Mouse (Mus musculus) limb, embryonic 12.5 days (tissue): ENCODE data around the gene Dnaaf3. TPM values are rescaled to one million over a fixed set of nuclear protein-coding genes. Genes with fewer than 3 reads are reported as not detected.
"Not testable (repeated sequence)": the region's sequence is repeated elsewhere in the genome, so short reads cannot be mapped to it uniquely, and the experiment has no call there.

ENCODE experiments used
- ATAC-seq: fragments of 200-750 bp; cut with Nextera tagmentation; 2 replicates; pipeline ENCODE4 v1.8.0; 2017; ENCODE audit warnings: low read depth, moderate TSS enrichment; ENCODE audit not compliant: insufficient number of reproducible peaks, insufficient read depth, low FRiP score, low TSS enrichment
- H3K27ac ChIP-seq: fragments of 300-500 bp; sonication (generic); 2 replicates; pipeline ENCODE4 v1.5.1; 2016; ENCODE audit warnings: mild to moderate bottlenecking, moderate library complexity
- H3K27me3 ChIP-seq: fragments of 300-500 bp; sonication (generic); 2 replicates; pipeline ENCODE4 v1.6.1; 2016; ENCODE audit warnings: mild to moderate bottlenecking, moderate library complexity
- H3K36me3 ChIP-seq: fragments of 300-500 bp; sonication (generic); 2 replicates; pipeline ENCODE4 v1.6.1; 2016; ENCODE audit warnings: mild to moderate bottlenecking, moderate library complexity
- H3K4me1 ChIP-seq: fragments of 300-500 bp; sonication (generic); replicated peaks from 2 replicates; pipeline ENCODE4 v1.6.1; 2016
- H3K4me2 ChIP-seq: fragments of 300-500 bp; sonication (generic); 2 replicates; pipeline ENCODE4 v1.6.1; 2016; ENCODE audit warnings: mild to moderate bottlenecking, moderate library complexity
- H3K4me3 ChIP-seq: fragments of 300-500 bp; sonication (generic); replicated peaks from 2 replicates; pipeline ENCODE4 v1.5.1; 2016; ENCODE audit warnings: mild to moderate bottlenecking
- H3K9ac ChIP-seq: fragments of 300-500 bp; sonication (generic); replicated peaks from 2 replicates; pipeline ENCODE4 v1.6.1; 2016; ENCODE audit warnings: mild to moderate bottlenecking, moderate library complexity
- H3K9me3 ChIP-seq: fragments of 300-500 bp; sonication (generic); 2 replicates; pipeline ENCODE4 v1.6.1; 2016; ENCODE audit warnings: mild to moderate bottlenecking, moderate library complexity
- WGBS: fragments of 180-500 bp; shearing (Covaris S2); methylation state at CpG from one replicate; pipeline ENCODE4 v1.1.7; 2016; 5-methylcytosine and 5-hydroxymethylcytosine counted together
- polyA plus RNA-seq: library from polyadenylated mRNA; unstranded; fragments of >200 nt; fragmentation: Nextera tagmentation; extraction: Ambion mirVana; gene quantifications from 2 replicates; pipeline ENCODE4 v1.2.1, GENCODE M21; 2016

Dnaaf3 gene
- polyA plus RNA-seq, 1 experiment from 2014 or later, result 3.7 TPM

GRCm38 (mm10) chr7:4541344-4541743 is 9.1 kb upstream of the Dnaaf3 start:
- WGBS, result 63% methylated on average over 5 of the region's 5 CpGs
- Histone ChIP-seq H3K9me3 (no peaks in the 10 kb centered on the region), H3K27ac (no peak overlapping the region), H3K27me3 (peaks cover 1% of the 10 kb centered on the region; the same call in 1 of the 2 replicates), H3K36me3 (no peaks in the 10 kb centered on the region), H3K4me3 (no peak overlapping the region), H3K4me2 (no peak overlapping the region), H3K9ac (no peak overlapping the region), H3K4me1 (peaks cover 2% of the 10 kb centered on the region)
- no peak for ATAC-seq

GRCm38 (mm10) chr7:4539019-4539418 is 6.8 kb upstream of the Dnaaf3 start:
- Histone ChIP-seq H3K27me3 (no peaks in the 10 kb centered on the region), H3K27ac (no peak overlapping the region)
- no peak for ATAC-seq

GRCm38 (mm10) chr7:4537181-4537580 is 4.9 kb upstream of the Dnaaf3 start:
- Histone ChIP-seq H3K36me3 (no peaks in the 10 kb centered on the region), H3K4me3 (no peak overlapping the region), H3K27ac (no peak overlapping the region), H3K9ac (no peak overlapping the region), H3K27me3 (no peaks in the 10 kb centered on the region), H3K9me3 (no peaks in the 10 kb centered on the region), H3K4me2 (no peak overlapping the region), H3K4me1 (0 out of 2 replicates have a peak, but pooled peaks cover under 1% of the 10 kb centered on the region)
- 54% methylated on average over 4 of the region's 4 CpGs for WGBS
- no peak for ATAC-seq

More at GRCm38 (mm10) chr7:4539019-4539418, 6.8 kb upstream of the Dnaaf3 start:
- Histone ChIP-seq H3K36me3 (no peaks in the 10 kb centered on the region), H3K9me3 (no peaks in the 10 kb centered on the region), H3K4me3 (no peak overlapping the region), H3K4me2 (no peak overlapping the region), H3K9ac (no peak overlapping the region), H3K4me1 (no peaks in the 10 kb centered on the region)
- 65% methylated on average over 2 of the region's 2 CpGs for WGBS

GRCm38 (mm10) chr7:4536369-4536768 is 4.1 kb upstream of the Dnaaf3 start:
- H3K27me3 ChIP-seq, result no peaks in the 10 kb centered on the region
- H3K9ac ChIP-seq, result no peak overlapping the region
- H3K4me1 ChIP-seq, result peaks cover 7% of the 10 kb centered on the region
- H3K4me2 ChIP-seq, result no peak overlapping the region
- no peak overlapping the region for H3K27ac ChIP-seq
- ATAC-seq, result no peak
- H3K36me3 ChIP-seq, result no peaks in the 10 kb centered on the region
- no peak overlapping the region for H3K4me3 ChIP-seq
- no peaks in the 10 kb centered on the region for H3K9me3 ChIP-seq
- WGBS, result 87% methylated on average over 4 of the region's 4 CpGs

GRCm38 (mm10) chr7:4530166-4530565 is 2.1 kb downstream of the Dnaaf3 start:
- not testable (repeated sequence) for H3K27me3 ChIP-seq, H3K9me3 ChIP-seq, ATAC-seq, H3K4me3 ChIP-seq, H3K9ac ChIP-seq, H3K27ac ChIP-seq, H3K4me2 ChIP-seq, H3K36me3 ChIP-seq
- 33% methylated on average over 8 of the region's 8 CpGs for WGBS
- peaks cover 21% of the 10 kb centered on the region for H3K4me1 ChIP-seq

GRCm38 (mm10) chr7:4527302-4527689 is 5.0 kb downstream of the Dnaaf3 start:
- peaks cover 7% of the 10 kb centered on the region; the same call in 1 of the 2 replicates for H3K27me3 ChIP-seq
- H3K4me2 ChIP-seq, result peak overlapping the region; percentile 58
- H3K4me3 ChIP-seq, result peak overlapping the region; percentile 36
- H3K4me1 ChIP-seq, result peaks cover 21% of the 10 kb centered on the region
- H3K27ac ChIP-seq, result no peak overlapping the region
- no peaks in the 10 kb centered on the region for H3K36me3 ChIP-seq
- no peaks in the 10 kb centered on the region for H3K9me3 ChIP-seq
- WGBS, result 42% methylated on average over 18 of the region's 18 CpGs
- no peak for ATAC-seq
- 0 out of 2 replicates have a peak overlapping the region, but pooled peaks have one; percentile 31 for H3K9ac ChIP-seq

- Histone ChIP-seq H3K9ac (peak overlapping the region; percentile 57; the same call in 1 of the 2 replicates), H3K4me1 (peaks cover 15% of the 10 kb centered on the region), H3K4me2 (peak overlapping the region; percentile 58), H3K4me3 (peak overlapping the region; percentile 36), H3K36me3 (no peaks in the 10 kb centered on the region), H3K9me3 (no peaks in the 10 kb centered on the region), H3K27me3 (peaks cover 14% of the 10 kb centered on the region), H3K27ac (peak overlapping the region; percentile 67; the same call in 1 of the 2 replicates)
- 31% methylated on average over 40 of the region's 40 CpGs for WGBS
- ATAC-seq, result peak; percentile 88
Measured at GRCm38 (mm10) chr7:4526341-4527301, 5.6 kb downstream of the Dnaaf3 start.

- not testable (repeated sequence) for H3K36me3 ChIP-seq, H3K27ac ChIP-seq, H3K9ac ChIP-seq, H3K4me3 ChIP-seq, ATAC-seq, H3K9me3 ChIP-seq, H3K4me2 ChIP-seq
- 71% methylated on average over 15 of the region's 15 CpGs for WGBS
- peaks cover 26% of the 10 kb centered on the region for H3K27me3 ChIP-seq
- H3K4me1 ChIP-seq, result peaks cover 21% of the 10 kb centered on the region
Measured at GRCm38 (mm10) chr7:4524212-4524922, 7.9 kb downstream of the Dnaaf3 start, which contains the start of gene Tnni3. TSS of gene Tnni3 (minus strand) at chr7:4524229.

- H3K4me1 ChIP-seq, result peaks cover 21% of the 10 kb centered on the region
Measured at GRCm38 (mm10) chr7:4523205-4524130, 8.8 kb downstream of the Dnaaf3 start.

GRCm38 (mm10) chr7:4522292-4522691 is 10.0 kb downstream of the Dnaaf3 start:
- H3K27me3 ChIP-seq, result peaks cover 22% of the 10 kb centered on the region
- WGBS, result 77% methylated on average over 6 of the region's 6 CpGs
- no peak overlapping the region for H3K4me2 ChIP-seq
- H3K27ac ChIP-seq, result no peak overlapping the region
- no peak overlapping the region for H3K9ac ChIP-seq
- no peak overlapping the region for H3K4me3 ChIP-seq
- ATAC-seq, result no peak
- no peaks in the 10 kb centered on the region for H3K36me3 ChIP-seq
- H3K9me3 ChIP-seq, result no peaks in the 10 kb centered on the region
- peaks cover 19% of the 10 kb centered on the region for H3K4me1 ChIP-seq

More at GRCm38 (mm10) chr7:4523205-4524130, 8.8 kb downstream of the Dnaaf3 start:
- H3K36me3 ChIP-seq, result no peaks in the 10 kb centered on the region
- peaks cover 26% of the 10 kb centered on the region for H3K27me3 ChIP-seq
- H3K9me3 ChIP-seq, result no peaks in the 10 kb centered on the region
- 89% methylated on average over 33 of the region's 33 CpGs for WGBS
- ATAC-seq, result no peak
- no peak overlapping the region for H3K4me3 ChIP-seq
- no peak overlapping the region for H3K9ac ChIP-seq
- no peak overlapping the region for H3K4me2 ChIP-seq
- H3K27ac ChIP-seq, result no peak overlapping the region
